27 mouse cellular contexts compared by ENCODE assay signal in genomic region chr12:112327411-112327810, GRCm38 (mm10).
"Had no signal": no experiment of that assay in that cellular context is flagged by ENCODE, and none has a peak within 500 bp of the region (broad histone marks: within the 10 kb centered on the region; RNA-seq: fewer than 3 reads in every experiment).

No protein-coding gene starts in this region.

- H3K4me3 ChIP-seq: gastrocnemius, adult 2 months; heart, embryonic 10.5 days; heart, embryonic 12.5 days; hindbrain, embryonic 10.5 days; hindbrain, embryonic 12.5 days; hindbrain, embryonic 15.5 days; layer of hippocampus, adult 2 months; left cerebral cortex, adult 2 months; limb, embryonic 10.5 days; limb, embryonic 12.5 days; liver, embryonic 13.5 days; liver, embryonic 15.5 days had no signal

- H3K36me3 ChIP-seq: heart, embryonic 10.5 days; heart, embryonic 12.5 days; hindbrain, embryonic 10.5 days; hindbrain, embryonic 12.5 days; hindbrain, embryonic 15.5 days; limb, embryonic 10.5 days; limb, embryonic 12.5 days; liver, embryonic 13.5 days; liver, embryonic 15.5 days had no signal

- H3K9me3 ChIP-seq: heart, embryonic 10.5 days; heart, embryonic 12.5 days; hindbrain, embryonic 10.5 days; hindbrain, embryonic 12.5 days; hindbrain, embryonic 15.5 days; limb, embryonic 10.5 days; limb, embryonic 12.5 days; liver, embryonic 13.5 days; liver, embryonic 15.5 days had no signal

- H3K27ac ChIP-seq: gastrocnemius, adult 2 months; heart, embryonic 10.5 days; hindbrain, embryonic 10.5 days; hindbrain, embryonic 12.5 days; hindbrain, embryonic 15.5 days; hindbrain, postnatal 0 days; layer of hippocampus, adult 2 months; left cerebral cortex, adult 2 months; limb, embryonic 12.5 days; liver, embryonic 13.5 days; liver, embryonic 15.5 days had no signal

- ATAC-seq: hindbrain, postnatal 0 days; intestine, embryonic 16.5 days had no signal

- H3K9ac ChIP-seq: heart, embryonic 12.5 days; hindbrain, embryonic 12.5 days; hindbrain, embryonic 15.5 days; limb, embryonic 12.5 days; liver, embryonic 13.5 days; liver, embryonic 15.5 days had no signal

- H3K27me3 ChIP-seq: hindbrain, embryonic 15.5 days; liver, embryonic 13.5 days had no signal

- H3K4me1 ChIP-seq: liver, embryonic 13.5 days; liver, embryonic 15.5 days had no signal

- DNase-seq: gastrocnemius, adult 2 months; gastrocnemius, postnatal 10 days; gastrocnemius, postnatal 25 days; heart, adult 18-20 months; heart, postnatal 10 days; heart, postnatal 4 days; kidney, adult 11 months; kidney, adult 2 months; kidney, adult 9 months; kidney, postnatal 10 days; kidney, postnatal 25 days; kidney, postnatal 4 days; liver; liver, embryonic 13.5 days had no signal

- H3K4me2 ChIP-seq: heart, embryonic 12.5 days; hindbrain, embryonic 12.5 days; hindbrain, embryonic 15.5 days; limb, embryonic 12.5 days; liver, embryonic 11.5 days; liver, embryonic 13.5 days; liver, embryonic 15.5 days had no signal
